Mouse (Mus musculus): ENCODE results near the gene Ttc28.

DNA sequence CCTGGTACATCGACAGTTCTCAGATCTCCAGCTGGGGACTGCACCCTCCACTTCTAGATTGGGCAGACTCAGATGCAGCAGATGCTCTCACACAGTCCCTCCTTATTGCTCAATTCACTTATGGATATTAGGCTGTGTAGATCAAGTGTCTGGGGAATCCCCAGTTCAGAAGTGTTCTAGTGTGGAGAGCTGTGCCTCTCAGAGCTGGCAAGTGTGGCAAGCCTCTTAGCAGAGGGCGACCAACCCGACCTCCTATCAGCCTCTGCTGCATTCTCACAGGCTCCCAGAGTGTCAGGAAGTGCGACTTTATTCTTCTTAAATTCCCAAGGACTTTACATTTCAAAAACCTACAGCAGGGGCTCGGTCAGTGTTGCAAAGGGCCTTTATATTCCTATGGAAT is 217.1 kb downstream of the Ttc28 start:
- no peak for TF ChIP-seq CTCF (conservative IDR thresholded peaks at IDR 0.05 in 1 of 2, IDR thresholded peaks at IDR 0.05 in 1 of 2; ENCODE audit: low read depth in 2 of 2, low read length in 2 of 2)
- no peak for TF ChIP-seq ETS1 (conservative IDR thresholded peaks at IDR 0.05; ENCODE audit: low read depth, low read length)
- TF ChIP-seq E2F4 (IDR thresholded peaks at IDR 0.05; ENCODE audit: insufficient replicate concordance, low read depth, low read length): no peak
- no peak for TF ChIP-seq POLR2A (IDR thresholded peaks at IDR 0.05; ENCODE audit: low read depth, low read length)
- TF ChIP-seq UBTF (IDR thresholded peaks at IDR 0.05; ENCODE audit: low read depth, low read length): no peak
- TF ChIP-seq EP300 (IDR thresholded peaks at IDR 0.05; ENCODE audit: low read length): no peak
- TF ChIP-seq RAD21 (IDR thresholded peaks at IDR 0.05; ENCODE audit: low read depth, low read length): no peak
- no peak for TF ChIP-seq GABPA (IDR thresholded peaks at IDR 0.05; ENCODE audit: insufficient replicate concordance, low read depth, low read length)
- no peak for TF ChIP-seq TCF12 (IDR thresholded peaks at IDR 0.05; ENCODE audit: low read depth, low read length)

Measured in CH12.LX (cell line).